Mouse (Mus musculus) CD4-positive, CD25-positive, alpha-beta regulatory T cell, adult 4 months (primary cell): ENCODE results near the gene Rpl9. TPM values are rescaled to one million over a fixed set of nuclear protein-coding genes. Genes with fewer than 3 reads are reported as not detected.
A peak's percentile ranks its signal among the peaks of the same experiment; 100 is the strongest.

Source experiments
- ATAC-seq: one replicate; pipeline ENCODE4 v1.8.0; 2017
- polyA plus RNA-seq, 2 experiments: library from polyadenylated mRNA; unstranded; fragments of 100-300 nt; shearing (Covaris generic); gene quantifications; one replicate each; pipeline ENCODE4 v1.2.1; 2017

Gene Rpl9
- 1,000 to 10,000 TPM; 2,375 to 2,759 TPM for polyA plus RNA-seq

DNA sequence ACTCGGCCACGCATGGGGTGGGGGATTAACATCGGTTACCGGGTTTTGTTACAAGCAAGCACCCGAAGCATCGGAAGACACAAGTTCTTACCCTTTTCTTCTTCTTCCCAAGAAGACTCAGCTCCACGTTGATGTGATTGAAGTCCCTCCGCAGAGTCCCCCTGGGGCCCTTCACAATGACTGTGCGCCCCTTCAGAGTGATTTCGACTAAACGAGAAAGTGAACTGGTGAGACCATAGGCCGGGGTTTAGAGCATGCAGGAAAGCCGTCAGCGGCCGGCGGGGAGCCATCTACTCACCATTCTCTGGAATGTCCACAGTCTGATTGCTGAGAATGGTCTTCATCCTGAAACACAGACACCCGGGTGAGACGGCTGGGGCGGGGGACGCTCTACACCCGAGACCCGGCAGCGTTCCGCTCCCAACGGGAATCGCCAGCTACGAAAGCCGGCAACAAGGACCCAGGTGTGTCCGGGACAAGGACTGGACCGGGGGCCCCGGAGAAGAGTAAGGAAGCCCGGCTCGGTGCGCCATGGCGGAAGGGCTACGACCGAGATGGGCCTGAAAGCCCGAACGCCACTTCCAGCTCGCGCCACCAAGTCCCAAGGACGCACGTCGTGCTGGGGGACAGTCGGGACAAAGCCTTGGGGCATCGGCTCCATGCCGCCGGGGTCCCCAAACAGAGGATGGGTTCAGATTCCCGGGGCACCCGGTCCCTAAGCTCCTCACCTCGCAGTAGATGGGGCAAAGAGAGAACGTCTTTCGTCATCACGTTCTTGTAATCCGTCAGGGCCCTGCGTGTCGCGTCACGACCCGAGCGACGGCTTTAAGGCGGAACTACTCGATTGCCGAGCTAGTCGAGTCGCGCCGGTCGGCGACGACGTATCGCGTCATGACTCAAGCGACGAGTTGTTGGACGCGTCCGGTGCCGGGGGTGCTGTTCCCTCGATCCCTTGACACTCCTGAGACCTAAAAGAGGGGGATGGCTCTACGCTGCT, at the start of gene Rpl9, which contains the start of gene Lias:
TSS of gene Rpl9 (minus strand) at position 797 of the 997 bp plus-strand sequence.
TSS of gene Lias (plus strand) at position 850 of the 997 bp plus-strand sequence.
- ATAC-seq, result peak; percentile 95

DNA sequence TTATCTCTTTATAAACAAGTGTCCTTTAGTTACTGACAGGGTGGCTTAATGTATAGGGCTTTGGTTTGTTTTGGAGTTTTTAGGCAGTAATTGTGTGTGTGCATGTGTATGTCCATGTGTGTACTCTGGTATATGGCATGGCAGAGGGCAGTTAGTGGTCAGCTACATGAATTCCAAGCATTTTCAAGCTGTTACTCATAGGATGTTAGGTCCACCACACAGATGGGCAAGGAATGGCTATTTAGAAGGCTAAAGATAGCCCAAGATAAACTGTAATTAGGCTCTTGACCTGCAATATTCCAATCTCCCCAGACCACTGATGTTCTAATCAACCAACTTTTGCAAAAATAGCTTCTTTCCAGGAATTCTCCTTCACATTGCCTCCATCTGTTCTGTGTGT, 46.8 kb upstream of the Rpl9 start:
- no peak for ATAC-seq

DNA sequence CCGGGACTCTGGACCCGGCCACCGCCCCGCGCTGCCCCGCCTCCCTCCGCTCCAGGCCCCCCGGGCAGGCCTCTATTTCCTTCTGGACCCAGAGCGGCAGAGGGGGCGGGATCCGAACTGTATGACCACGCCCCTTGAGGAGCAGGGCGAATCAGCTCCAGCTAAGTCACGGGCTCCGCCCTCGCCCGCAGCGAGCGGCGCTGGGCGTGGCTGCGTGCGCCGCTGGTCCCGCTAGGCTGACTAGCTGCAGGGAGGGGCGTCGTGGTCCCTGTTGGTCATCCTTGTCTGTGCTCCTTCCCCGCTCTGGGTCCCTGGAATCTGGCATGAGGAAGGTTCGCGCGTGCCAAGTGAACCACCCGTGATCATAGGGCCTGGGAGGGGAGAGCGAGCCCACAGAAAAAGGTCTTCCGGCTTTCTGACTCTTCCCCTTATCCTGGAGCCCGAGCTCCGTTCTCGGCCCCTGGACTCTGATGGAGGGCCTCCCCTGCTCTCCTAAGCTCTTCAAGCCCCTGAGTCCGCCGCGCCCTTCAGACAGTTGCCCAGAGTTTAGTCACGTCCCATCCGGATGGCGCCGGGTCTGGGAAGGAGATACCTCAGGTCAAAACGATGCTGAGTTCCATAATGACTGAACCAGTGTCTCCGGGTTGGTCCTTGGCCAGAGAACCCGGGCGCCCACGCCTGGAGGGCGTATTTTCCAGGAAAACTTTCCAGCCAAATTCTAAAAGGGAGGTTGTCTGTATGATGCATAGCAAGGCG, 44.7 kb upstream of the Rpl9 start, which contains the start of gene Ugdh:
TSS of gene Ugdh (minus strand) at position 144 of the 756 bp plus-strand sequence.
- ATAC-seq, result peak; percentile 97

DNA sequence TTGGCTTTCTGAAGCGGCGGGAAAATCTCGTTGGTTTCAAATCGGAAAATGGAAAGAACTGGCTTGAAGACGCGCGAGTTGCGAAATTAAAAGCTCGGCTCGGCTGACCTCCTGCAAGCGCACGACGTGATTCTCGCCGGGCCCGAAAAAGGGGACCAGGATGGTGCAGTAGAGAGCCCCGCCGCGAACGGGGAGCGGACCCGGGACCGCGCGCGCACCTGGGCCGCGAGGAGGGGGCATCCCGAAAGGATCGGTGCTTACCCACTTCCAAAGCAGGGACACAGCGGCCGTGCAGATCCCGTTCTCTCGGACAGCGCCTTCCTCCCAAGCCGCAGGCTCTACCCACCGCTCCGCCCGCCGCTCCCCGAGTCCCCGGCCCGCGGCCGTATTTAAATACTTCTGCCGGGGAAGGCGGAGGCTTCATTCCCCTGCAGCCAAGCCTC, 44.1 kb upstream of the Rpl9 start:
- ATAC-seq, result peak; percentile 10

DNA sequence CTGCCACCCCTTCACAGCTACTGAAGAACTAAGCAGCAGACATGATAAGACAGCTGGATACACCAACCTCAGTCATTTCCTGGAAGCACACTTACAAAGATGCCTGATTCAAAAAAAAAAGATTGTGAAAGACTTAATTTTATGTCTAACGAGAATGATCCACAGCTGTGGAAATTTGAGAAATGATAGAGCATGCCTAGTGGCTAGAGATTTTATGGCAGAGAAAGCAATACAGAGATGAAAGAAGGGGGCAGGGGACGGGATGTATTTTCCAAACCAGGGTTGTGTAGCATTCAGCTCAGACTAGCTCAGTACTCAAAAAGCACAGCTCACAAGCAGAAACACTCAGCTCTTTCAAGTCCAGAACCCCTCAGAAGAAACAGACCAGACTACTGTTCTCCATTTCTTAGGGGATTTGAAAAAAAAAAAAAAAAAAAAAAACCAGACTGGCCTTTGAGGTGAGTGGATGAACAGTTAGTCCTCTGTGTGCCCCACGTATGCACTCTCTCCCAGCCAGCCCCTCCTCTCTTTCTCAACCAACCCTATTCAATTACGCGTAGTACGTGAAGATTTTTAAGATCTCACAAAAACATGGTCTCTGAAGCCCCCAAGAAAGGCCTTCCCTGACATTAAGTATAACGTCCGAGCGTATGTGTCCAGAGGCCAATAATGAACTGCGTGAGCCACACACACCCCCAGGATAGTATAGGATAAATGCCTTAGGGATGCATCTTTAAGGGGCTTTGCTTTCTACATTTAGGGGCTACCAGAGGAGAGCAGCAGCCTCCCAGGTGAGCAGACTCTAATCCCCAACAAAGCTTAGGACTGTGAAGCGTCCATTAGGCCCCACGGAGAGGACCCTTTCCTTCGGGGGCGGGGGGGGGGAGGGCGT, 43.5 kb upstream of the Rpl9 start:
- no peak for ATAC-seq

DNA sequence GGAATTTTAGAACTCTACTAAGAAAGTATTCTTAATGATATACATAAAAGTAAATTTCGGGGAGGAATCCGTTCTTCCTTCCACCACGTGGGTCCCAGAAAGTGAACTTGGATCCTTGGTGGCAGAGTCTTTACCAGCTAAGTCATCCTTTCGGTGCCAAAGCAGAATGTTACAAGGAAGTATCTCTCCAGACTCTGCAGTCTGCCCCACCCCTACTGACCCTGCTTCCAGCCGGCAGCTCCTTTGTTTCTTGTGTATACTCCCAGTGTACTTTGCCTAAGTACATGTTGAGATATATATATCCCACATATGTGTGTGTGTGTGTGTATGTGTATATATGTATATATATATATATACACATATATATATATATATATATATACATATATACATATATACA, 38.2 kb upstream of the Rpl9 start:
- ATAC-seq, result no peak

DNA sequence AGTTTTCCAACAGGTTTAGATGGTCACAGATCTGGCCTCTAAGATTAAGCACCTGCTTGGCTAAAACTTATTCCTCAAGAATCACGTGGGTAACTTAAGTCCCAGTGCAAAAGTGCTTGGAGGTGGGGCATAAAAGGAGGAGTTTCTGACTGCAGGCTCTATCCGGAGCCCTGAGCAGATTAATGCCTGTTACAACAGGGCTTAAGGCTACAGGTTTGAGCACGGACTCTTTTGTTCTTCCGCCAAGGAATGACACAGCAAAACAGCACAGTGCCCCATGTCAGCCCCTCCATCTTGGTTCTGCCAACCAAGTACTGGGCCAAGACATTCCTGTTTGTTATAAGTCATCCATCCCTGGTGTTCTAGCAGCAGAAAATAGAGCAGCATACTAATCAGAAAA, 37.1 kb upstream of the Rpl9 start:
- ATAC-seq, result no peak

DNA sequence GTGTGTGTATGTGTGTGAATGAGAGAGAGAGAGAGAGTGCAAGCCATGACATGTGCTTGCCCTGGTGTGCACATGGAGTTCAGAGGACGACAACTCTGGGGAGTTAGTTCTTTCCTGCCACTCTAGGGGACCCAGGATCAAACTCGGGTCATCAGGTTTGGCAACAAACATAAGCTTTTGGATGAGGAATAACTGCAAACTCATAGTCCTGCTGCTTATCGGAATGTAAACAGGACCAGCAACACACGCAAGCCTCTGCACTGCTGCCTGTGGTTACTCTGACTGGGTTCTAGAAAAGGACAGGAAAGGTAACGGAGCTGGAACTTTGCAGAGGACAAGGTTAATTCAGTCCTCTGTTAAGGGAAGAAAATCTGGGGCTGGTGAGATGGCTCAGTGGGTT, 34.0 kb upstream of the Rpl9 start:
- ATAC-seq, result no peak

DNA sequence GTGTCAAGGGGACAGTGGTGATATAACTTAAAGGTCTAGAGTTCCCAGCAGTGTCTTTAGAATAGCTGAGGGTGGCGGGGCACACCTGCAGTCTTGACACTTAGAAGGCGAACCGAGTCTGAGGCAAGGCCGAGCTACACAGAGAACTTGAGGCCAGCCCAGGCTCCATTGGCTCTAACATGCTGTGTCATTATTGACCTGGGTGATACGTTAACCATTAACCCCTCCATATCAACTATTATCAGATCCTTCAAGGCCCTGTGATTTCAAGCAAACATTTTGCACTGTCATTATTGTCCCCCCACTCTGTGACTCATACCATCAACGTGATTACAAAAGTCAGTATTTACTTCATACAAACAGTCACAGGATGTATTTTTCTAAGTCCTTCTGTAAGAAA, 33.0 kb upstream of the Rpl9 start:
- ATAC-seq, result no peak

DNA sequence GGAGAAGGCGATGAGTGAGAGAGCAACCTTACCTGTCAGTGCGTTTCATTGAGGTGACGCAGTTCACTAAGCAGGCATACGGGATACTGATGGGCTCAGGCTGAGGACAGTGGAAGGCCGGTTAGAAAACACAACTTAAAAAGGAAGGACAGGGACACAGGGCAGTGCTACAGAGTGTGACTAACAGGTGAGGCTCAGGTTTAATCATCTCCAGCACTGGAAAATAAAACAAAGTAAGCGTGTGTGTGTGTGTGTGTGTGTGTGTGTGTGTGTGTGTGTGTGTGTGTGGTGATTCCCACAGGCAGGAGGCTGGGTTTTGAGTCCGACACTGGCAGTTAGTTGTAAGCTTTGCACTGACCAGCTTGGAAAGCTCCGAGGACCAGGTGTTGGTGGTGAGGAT, 31.6 kb upstream of the Rpl9 start:
- no peak for ATAC-seq

DNA sequence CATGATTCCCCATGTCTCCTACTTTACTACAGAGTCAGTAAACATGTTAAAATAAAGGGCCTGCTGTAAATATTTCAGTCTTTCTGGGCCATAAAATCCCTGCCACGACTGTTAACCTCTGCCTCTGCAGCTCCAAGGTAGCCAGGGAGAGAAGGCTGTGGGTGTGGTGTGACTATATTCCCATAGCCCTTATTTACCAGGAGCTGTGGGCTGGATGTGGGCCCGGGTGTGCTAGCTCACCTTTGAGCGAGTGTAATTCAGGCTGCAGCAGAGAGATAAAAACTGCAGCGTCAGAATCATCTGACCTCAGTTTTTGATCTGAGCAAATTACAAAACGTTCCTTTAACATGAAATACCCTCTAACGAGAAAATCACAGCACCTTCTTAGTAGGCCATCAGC, 29.6 kb upstream of the Rpl9 start:
- ATAC-seq, result no peak

DNA sequence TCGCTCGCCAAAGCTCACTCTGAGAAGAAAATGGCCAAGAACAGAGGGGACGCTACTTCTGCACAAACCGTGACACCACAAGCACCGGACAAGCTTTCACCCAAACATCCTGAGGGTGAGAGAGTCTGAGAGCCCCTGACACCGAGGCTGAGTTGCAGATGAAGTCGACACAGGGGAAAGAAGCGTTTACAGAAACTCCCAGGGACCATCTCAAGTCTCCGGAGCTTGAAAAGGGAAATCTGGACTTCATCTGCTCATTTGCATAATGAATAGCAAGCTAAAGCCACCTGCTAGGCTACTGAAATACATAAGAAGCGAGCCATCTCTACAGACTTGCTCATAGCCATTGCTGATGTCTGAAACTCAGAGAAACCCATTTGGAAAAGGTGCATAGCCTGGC, 27.9 kb upstream of the Rpl9 start:
- no peak for ATAC-seq

DNA sequence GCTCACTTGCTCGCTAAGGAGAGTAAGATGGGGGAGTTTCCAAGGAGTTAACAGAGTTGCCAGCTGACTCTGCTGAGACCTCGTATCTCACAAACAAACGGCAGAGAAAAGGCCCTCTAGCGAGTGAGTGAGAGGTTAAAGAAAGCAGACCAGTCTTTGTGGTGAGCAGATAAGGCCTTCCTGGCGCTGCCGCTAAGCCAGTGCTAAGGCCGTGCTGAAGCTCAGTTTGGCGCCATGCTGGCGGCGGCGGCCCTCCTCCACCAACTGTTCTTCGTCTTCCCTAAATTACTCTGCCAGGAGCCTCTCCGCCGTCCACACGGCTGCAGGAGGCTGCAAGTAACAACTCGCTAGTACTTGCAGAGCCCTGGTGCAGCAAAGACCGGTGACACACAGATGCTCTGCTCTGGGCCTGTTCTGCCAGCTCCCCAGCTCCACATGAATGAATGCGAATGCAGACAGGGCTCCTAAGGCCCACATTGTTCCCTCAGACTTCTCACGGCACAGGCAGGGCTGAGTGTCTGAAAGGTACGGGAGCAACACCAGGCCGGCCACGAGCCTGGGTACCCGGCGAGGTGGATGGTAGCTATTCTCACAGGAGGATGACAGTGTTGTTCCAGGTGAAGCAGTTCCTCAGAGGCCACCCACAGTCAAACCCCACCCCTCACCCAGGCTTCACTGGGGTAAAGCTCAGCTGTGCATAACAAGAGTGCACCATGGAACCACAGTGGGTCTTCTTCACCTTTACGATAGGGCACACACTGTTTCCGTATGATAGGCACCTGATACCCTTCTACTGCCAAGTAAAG, 24.6 kb upstream of the Rpl9 start:
- no peak for ATAC-seq

DNA sequence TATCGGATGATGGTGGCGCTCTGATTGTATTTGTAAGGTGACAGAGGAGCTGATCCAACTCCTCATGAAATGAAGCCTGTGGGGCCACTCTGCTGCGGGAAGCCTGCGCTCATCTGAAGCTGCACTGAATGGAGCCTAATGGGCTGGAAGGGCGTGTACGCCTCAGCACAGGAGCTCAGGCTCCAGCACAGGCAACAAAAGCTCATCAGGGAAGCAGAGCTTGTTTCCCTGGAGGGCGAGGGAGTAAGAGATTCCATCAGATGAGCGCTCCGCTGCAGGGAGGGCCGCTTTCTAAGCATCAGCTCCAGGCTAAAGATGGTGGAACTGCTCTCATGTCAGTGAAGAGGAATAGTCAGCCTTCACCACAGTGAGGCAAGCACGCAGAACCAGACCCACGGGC, 16.7 kb upstream of the Rpl9 start:
- ATAC-seq, result no peak

DNA sequence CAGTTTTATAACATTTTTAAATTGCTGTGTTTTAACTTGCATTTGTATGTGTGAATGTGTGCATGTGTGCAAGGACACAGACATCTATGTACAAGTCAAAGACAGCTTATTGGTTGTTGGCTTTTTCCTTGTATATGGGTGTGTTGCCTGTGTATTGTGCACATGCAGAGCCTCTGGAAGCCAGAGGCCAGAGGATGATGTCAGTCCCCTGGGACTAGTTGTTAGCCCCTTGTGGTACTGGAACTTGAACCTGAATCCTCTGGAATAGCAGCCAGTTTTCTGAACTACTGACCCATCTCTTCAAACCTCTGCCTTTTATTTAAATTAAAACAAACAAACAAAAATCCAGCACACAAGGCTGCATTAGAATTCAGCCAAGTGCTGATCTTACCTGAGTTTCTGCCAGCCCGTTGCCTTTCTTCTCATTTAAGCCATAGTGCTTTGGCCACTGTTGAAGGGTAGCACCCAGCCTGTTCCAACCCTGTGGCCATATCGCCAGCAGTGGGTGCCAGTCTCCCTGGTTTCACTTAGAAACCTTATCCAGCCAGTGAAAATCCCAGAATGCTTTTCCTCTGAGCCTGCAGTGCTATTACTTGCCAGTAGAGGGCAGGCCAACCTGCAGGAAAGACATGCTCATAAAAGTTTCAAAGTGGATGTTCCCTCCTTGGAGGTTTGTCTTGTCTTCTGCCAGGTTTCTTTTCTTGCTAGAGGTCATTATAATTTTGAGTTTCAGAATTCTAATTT, 10.2 kb upstream of the Rpl9 start:
- peak; percentile 88 for ATAC-seq

DNA sequence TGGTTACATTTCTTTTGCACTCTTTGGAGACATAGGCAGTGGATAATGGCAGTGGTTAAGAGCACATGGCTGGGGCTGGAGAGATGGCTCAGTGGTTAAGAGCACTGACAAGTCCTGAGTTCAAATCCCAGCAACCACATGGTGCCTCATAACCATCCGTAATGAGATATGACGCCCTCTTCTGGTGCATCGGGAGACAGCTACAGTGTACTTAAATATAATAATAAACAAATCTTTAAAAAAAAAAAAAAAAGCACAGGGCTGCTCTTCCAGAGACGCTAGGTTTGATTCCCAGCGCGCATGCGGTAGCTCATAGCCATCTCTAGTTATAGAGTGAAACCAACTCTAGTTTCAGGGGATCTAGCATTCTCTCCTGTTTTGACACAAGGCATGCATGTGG, 3.2 kb upstream of the Rpl9 start:
- ATAC-seq, result no peak

DNA sequence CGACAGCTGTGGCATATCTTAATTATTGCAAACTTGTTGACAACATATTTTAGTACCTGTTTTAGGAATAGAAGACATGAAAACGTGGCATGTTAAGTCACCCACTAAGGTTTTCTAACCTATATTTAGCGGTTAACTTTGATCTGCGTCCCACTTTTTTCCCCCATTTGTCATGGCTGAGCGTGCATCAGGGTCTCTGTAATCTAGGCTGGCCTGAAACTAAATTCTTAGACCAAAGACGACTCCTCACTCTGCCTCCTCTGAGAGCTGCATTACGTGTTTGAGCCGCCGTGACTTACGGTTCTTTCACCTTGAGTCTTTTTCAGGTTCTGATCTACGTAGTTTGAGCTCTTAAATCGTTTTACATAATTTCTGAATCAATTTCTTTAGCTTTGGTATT, 509 bp upstream of the Rpl9 start:
- peak; percentile 25 for ATAC-seq

DNA sequence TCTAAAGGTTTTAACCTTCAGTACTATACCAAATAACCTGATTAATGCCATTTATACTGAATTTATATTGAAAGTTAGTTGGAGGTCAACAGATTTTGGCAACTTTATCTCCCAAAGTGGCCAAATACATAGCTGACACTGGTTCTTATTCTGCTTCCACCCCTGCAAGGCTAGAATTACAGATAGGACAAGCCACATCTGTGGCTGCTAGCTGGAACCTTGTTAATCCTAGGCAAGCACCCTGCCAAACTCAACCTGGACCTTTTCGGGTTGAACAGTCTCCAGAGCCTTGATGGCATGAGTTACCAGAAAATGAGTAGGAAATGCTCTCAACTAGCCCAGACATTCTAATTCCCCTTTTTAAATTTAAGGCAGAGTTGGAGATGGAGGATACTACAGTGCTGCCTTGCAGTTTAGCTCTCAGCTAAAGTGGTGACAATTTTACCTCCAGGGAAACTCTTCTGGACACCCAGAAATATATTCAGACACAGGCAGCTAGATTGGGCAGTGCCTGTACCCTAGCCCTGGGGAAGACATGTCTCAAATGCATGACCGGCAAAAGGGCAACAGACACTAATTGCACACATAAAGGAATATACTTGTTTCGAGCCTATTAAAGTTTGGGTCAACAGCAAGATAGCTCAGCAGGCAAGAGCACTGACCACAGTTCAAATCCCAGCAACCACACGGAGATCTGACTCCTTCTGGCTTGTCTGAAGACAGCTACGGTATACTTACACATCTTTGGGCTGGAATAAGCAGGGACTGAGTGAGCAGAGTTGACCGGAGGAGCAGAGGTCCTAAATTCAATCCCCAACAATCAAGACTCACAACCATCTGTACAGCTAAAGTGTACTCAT, 4.0 kb downstream of the Rpl9 start:
- ATAC-seq, result no peak

DNA sequence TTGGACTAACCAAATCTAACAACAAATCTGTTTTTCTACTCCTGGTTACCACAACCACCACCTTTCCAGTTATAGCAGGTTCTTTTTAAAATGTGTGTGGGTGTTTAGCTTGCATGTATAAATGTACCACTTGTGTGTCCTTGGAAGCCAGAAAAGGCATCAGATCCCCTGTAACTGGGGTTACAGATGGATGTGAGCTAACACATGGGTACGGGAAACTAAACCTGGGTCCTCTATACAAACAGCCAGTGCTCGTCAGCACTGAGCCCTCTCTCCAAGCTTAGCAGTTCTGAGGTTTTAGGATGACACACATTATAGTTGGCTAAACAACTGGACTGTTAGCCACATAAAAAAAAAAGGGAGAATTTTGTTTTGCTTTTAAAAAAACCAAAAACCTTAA, 5.5 kb downstream of the Rpl9 start:
- no peak for ATAC-seq

DNA sequence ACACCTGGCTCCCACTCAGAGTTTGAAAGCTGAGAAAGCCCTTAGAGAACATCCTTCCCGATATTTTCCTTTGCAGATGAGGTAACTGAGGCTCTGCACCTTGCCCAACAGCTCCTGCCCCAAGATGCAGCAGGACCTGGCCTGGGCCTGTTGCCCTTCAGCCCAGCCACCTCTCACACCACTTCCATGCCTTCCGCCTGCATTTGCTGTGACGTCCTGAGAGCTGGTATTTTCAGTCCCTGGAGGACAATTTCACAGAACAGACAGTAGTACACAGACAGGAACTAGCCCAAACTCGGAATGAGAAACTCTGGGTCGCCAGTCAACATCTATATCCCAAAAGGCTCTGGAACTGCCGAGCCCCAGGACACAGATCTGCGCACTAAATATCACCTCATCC, 16.5 kb downstream of the Rpl9 start:
- ATAC-seq, result no peak
